Mouse (Mus musculus) ES-Bruce4 (cell line): Measurements from ENCODE around the gene Mast4. TPM values are rescaled to one million over a fixed set of nuclear protein-coding genes. Genes with fewer than 3 reads are reported as not detected.

ENCODE experiments used
- H3K27ac ChIP-seq: 2 replicates; pipeline ENCODE4 v1.5.1; 2012; ENCODE audit warnings: low read length, inconsistent platforms; ENCODE audit not compliant: insufficient read depth
- H3K27me3 ChIP-seq: 2 replicates; pipeline ENCODE4 v1.6.1; 2012; ENCODE audit warnings: mild to moderate bottlenecking, low read length, inconsistent platforms; ENCODE audit not compliant: control insufficient read depth, poor library complexity, insufficient read depth, severe bottlenecking
- H3K36me3 ChIP-seq: 2 replicates; pipeline ENCODE4 v1.6.1; 2012; ENCODE audit warnings: inconsistent platforms, mild to moderate bottlenecking, low read length, moderate library complexity; ENCODE audit not compliant: control insufficient read depth, poor library complexity, insufficient read depth, severe bottlenecking
- H3K4me1 ChIP-seq: one replicate; pipeline ENCODE4 v1.8.1; 2011; ENCODE audit warnings: low read length; ENCODE audit not compliant: control insufficient read depth, insufficient read depth
- H3K4me3 ChIP-seq: 2 replicates; pipeline ENCODE4 v1.5.1; 2011; ENCODE audit warnings: low read depth, mild to moderate bottlenecking, low read length
- H3K9ac ChIP-seq: 2 replicates; pipeline ENCODE4 v1.6.1; 2012; ENCODE audit warnings: low read depth, mild to moderate bottlenecking, inconsistent platforms; ENCODE audit not compliant: poor library complexity, severe bottlenecking
- H3K9me3 ChIP-seq: replicated peaks from 2 replicates; pipeline ENCODE4 v1.6.1; 2012; ENCODE audit warnings: mild to moderate bottlenecking, low read length, inconsistent platforms; ENCODE audit not compliant: control insufficient read depth, poor library complexity, insufficient read depth, severe bottlenecking
- CTCF ChIP-seq: IDR thresholded peaks from one replicate; pipeline ENCODE4 v1.8.1; 2011; ENCODE audit warnings: low read depth, low read length
- EP300 ChIP-seq: IDR thresholded peaks from 2 replicates; pipeline ENCODE4 v1.6.1; 2011; ENCODE audit warnings: low read depth, low read length; ENCODE audit not compliant: insufficient read depth
- POLR2A ChIP-seq: IDR thresholded peaks from one replicate; pipeline ENCODE4 v1.8.1; 2011; ENCODE audit warnings: low read length; ENCODE audit not compliant: insufficient read depth
- polyA plus RNA-seq: library from polyadenylated mRNA; stranded (reverse); fragments of >200 nt; gene quantifications from 2 replicates; pipeline ENCODE4 v1.2.4, GENCODE M21; 2011; ENCODE audit warnings: low read depth; ENCODE audit not compliant: missing spikeins, insufficient read depth, insufficient read length

The Mast4 gene
- polyA plus RNA-seq, 1 experiment: 25.3 TPM

- Histone ChIP-seq H3K9me3 (no peaks in the 10 kb centered on the region), H3K4me1 (no peaks in the 10 kb centered on the region), H3K9ac (no peak overlapping the region), H3K27me3 (no peaks in the 10 kb centered on the region; the same call in 1 of the 2 replicates), H3K36me3 (no peaks in the 10 kb centered on the region), H3K27ac (no peak overlapping the region), H3K4me3 (no peak overlapping the region)
- TF ChIP-seq CTCF: no peak
- TF ChIP-seq POLR2A: no peak
Observed at GRCm38 (mm10) chr13:103174431-103174830, 159.9 kb downstream of the Mast4 start.

DNA sequence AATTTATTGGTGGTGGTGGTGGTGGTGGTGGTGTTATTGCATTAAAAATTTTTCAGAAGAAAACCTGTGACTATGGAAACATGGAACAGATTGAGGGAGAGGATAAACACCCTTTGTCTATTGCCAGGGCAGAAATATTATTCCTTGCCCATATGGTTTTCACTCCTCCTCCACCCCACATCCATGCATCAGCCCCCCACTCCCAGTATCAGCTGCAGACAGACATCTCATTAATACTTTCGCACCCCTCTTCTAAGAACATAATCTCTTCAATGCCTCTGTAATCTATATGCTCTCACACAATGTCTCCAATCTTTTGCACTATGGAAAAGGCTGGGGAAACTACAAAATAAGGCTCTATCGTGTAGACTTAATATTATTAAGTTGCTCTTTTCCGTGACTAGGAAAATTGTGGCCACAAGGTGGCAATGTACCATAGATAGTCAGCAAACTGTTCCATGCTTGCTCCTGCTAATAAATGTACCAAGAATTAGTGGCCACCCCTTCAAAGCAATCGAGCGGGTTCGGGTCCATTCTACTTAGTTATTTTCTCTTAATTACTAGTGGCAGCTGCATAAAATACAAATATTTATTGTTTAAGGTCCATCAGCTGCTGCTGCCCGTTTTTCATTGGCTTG, 160.6 kb downstream of the Mast4 start:
- Histone ChIP-seq H3K4me3 (no peak overlapping the region), H3K36me3 (no peaks in the 10 kb centered on the region), H3K27ac (no peak overlapping the region), H3K4me1 (no peaks in the 10 kb centered on the region), H3K9me3 (no peaks in the 10 kb centered on the region), H3K27me3 (no peaks in the 10 kb centered on the region; the same call in 1 of the 2 replicates), H3K9ac (no peak overlapping the region)
- TF ChIP-seq EP300: no peak
- no peak for TF ChIP-seq CTCF
- TF ChIP-seq POLR2A: no peak

- H3K4me3 ChIP-seq: no peak overlapping the region
- TF ChIP-seq POLR2A (no peak), CTCF (no peak), EP300 (no peak)
- H3K36me3 ChIP-seq: no peaks in the 10 kb centered on the region
- H3K27ac ChIP-seq: no peak overlapping the region
- no peak overlapping the region for H3K9ac ChIP-seq
- no peaks in the 10 kb centered on the region for H3K4me1 ChIP-seq
- H3K27me3 ChIP-seq: no peaks in the 10 kb centered on the region
- no peaks in the 10 kb centered on the region for H3K9me3 ChIP-seq
Observed at GRCm38 (mm10) chr13:103151944-103152343, 182.4 kb downstream of the Mast4 start.

DNA sequence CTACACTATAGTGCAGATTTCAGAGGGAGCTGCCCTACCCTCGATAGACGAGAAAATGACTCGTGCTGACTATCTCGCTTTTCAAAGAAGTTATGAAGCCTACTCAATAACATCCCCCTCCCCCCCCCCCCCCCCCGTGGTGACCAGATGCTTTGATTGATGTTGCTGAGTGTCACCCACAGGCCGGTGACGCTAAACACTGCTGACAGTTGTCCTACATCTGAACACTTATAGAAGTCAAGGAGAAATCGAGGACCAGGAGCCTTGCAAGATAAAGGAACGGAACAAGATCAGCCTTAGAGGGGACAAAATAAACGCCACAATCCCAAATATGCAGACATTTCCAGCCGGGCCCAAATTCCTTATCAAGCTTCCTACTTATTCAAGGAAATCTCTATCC, 183.1 kb downstream of the Mast4 start:
- Histone ChIP-seq H3K4me3 (no peak overlapping the region), H3K27ac (no peak overlapping the region), H3K4me1 (no peaks in the 10 kb centered on the region), H3K27me3 (no peaks in the 10 kb centered on the region), H3K9me3 (no peaks in the 10 kb centered on the region), H3K9ac (no peak overlapping the region), H3K36me3 (no peaks in the 10 kb centered on the region)
- TF ChIP-seq POLR2A (no peak), CTCF (no peak), EP300 (no peak)

GRCm38 (mm10) chr13:103150671-103151070, 183.6 kb downstream of the Mast4 start:
- no peaks in the 10 kb centered on the region for H3K36me3 ChIP-seq
- no peaks in the 10 kb centered on the region for H3K4me1 ChIP-seq
- no peak overlapping the region for H3K27ac ChIP-seq
- H3K4me3 ChIP-seq: no peak overlapping the region
- no peak overlapping the region for H3K9ac ChIP-seq
- H3K27me3 ChIP-seq: no peaks in the 10 kb centered on the region
- no peaks in the 10 kb centered on the region for H3K9me3 ChIP-seq
- no peak for TF ChIP-seq CTCF
- TF ChIP-seq POLR2A: no peak
- no peak for TF ChIP-seq EP300

GRCm38 (mm10) chr13:103149415-103149814, 184.9 kb downstream of the Mast4 start:
- no peaks in the 10 kb centered on the region for H3K9me3 ChIP-seq
- no peak overlapping the region for H3K27ac ChIP-seq
- H3K4me1 ChIP-seq: no peaks in the 10 kb centered on the region
- H3K4me3 ChIP-seq: no peak overlapping the region
- H3K27me3 ChIP-seq: no peaks in the 10 kb centered on the region
- no peak for TF ChIP-seq POLR2A
- no peak for TF ChIP-seq EP300
- TF ChIP-seq CTCF: no peak
- no peaks in the 10 kb centered on the region for H3K36me3 ChIP-seq
- no peak overlapping the region for H3K9ac ChIP-seq
